Mouse (Mus musculus) cerebral cortex, adult 2 months (tissue): Measurements from ENCODE around the gene Ikzf3.

ENCODE experiments used
- WGBS: fragments of 180-500 bp; shearing (Covaris S2); methylation state at CpG from one replicate; pipeline ENCODE4 v1.1.7; 2018; 5-methylcytosine and 5-hydroxymethylcytosine counted together

Gene Ikzf3

GRCm38 (mm10) chr11:98568326-98568725, 22.5 kb upstream of the Ikzf3 start:
- WGBS = 89% methylated on average over 8 of the region's 8 CpGs

GRCm38 (mm10) chr11:98563921-98564414, 18.1 kb upstream of the Ikzf3 start:
- WGBS = 71% methylated on average over 13 of the region's 13 CpGs

- WGBS = 95% methylated on average over 3 of the region's 3 CpGs
Observed at GRCm38 (mm10) chr11:98563025-98563424, 17.2 kb upstream of the Ikzf3 start.

GRCm38 (mm10) chr11:98560942-98561341, 15.1 kb upstream of the Ikzf3 start:
- 56% methylated on average over 7 of the region's 7 CpGs for WGBS

- WGBS = 64% methylated on average over 12 of the region's 12 CpGs
Observed at GRCm38 (mm10) chr11:98555124-98555700, 9.4 kb upstream of the Ikzf3 start.

- 88% methylated on average over 4 of the region's 4 CpGs for WGBS
Observed at GRCm38 (mm10) chr11:98553966-98554365, 8.1 kb upstream of the Ikzf3 start.

- 2% methylated on average over 51 of the region's 51 CpGs for WGBS
Observed at GRCm38 (mm10) chr11:98550975-98551828, 5.4 kb upstream of the Ikzf3 start, which contains the start of gene Zpbp2. TSS of gene Zpbp2 (plus strand) at chr11:98551097.

- 16% methylated on average over 20 of the region's 20 CpGs for WGBS
Observed at GRCm38 (mm10) chr11:98550311-98550974, 4.6 kb upstream of the Ikzf3 start.

GRCm38 (mm10) chr11:98549363-98549762, 3.5 kb upstream of the Ikzf3 start:
- 80% methylated on average over 4 of the region's 4 CpGs for WGBS

- 53% methylated on average over 3 of the region's 3 CpGs for WGBS
Observed at GRCm38 (mm10) chr11:98547308-98547693, 1.5 kb upstream of the Ikzf3 start.

GRCm38 (mm10) chr11:98546529-98547307, 887 bp upstream of the Ikzf3 start:
- WGBS = 46% methylated on average over 12 of the region's 12 CpGs

- WGBS = 8% methylated on average over 16 of the region's 16 CpGs
Observed at GRCm38 (mm10) chr11:98544890-98545677, 747 bp downstream of the Ikzf3 start.

- WGBS = 93% methylated on average over 1 of the region's 1 CpGs
Observed at GRCm38 (mm10) chr11:98543414-98543813, 2.4 kb downstream of the Ikzf3 start.

- WGBS = 80% methylated on average over 8 of the region's 8 CpGs
Observed at GRCm38 (mm10) chr11:98542553-98542952, 3.3 kb downstream of the Ikzf3 start.

GRCm38 (mm10) chr11:98540319-98540718, 5.5 kb downstream of the Ikzf3 start:
- 80% methylated on average over 5 of the region's 5 CpGs for WGBS

GRCm38 (mm10) chr11:98526824-98527461, 18.9 kb downstream of the Ikzf3 start:
- WGBS = 81% methylated on average over 10 of the region's 10 CpGs

- WGBS = 64% methylated on average over 4 of the region's 4 CpGs
Observed at GRCm38 (mm10) chr11:98525140-98525539, 20.7 kb downstream of the Ikzf3 start.

GRCm38 (mm10) chr11:98520468-98520867, 25.4 kb downstream of the Ikzf3 start:
- WGBS = 77% methylated on average over 10 of the region's 10 CpGs

GRCm38 (mm10) chr11:98513356-98513936, 32.4 kb downstream of the Ikzf3 start:
- 50% methylated on average over 6 of the region's 6 CpGs for WGBS

- 89% methylated on average over 13 of the region's 13 CpGs for WGBS
Observed at GRCm38 (mm10) chr11:98512881-98513280, 33.0 kb downstream of the Ikzf3 start.
